Mouse (Mus musculus) gastrocnemius, postnatal 4 days (tissue): Measurements from ENCODE around the gene Zbtb48. TPM values are rescaled to one million over a fixed set of nuclear protein-coding genes. Genes with fewer than 3 reads are reported as not detected.

Experiments used
- DNase-seq, 2 experiments: peaks; one replicate each; pipeline ENCODE4 v3.0.0; 2021 to 2022; ENCODE audit warnings: low spot score in 2 of 2, mixed read lengths in 2 of 2
- total RNA-seq, 2 experiments: library from RNA; stranded (reverse); gene quantifications; 2 replicates each; pipeline ENCODE4 v1.2.3; 2021

Gene Zbtb48
- total RNA-seq, 2 experiments from 2014 or later = 5.5 to 5.7 TPM

DNA sequence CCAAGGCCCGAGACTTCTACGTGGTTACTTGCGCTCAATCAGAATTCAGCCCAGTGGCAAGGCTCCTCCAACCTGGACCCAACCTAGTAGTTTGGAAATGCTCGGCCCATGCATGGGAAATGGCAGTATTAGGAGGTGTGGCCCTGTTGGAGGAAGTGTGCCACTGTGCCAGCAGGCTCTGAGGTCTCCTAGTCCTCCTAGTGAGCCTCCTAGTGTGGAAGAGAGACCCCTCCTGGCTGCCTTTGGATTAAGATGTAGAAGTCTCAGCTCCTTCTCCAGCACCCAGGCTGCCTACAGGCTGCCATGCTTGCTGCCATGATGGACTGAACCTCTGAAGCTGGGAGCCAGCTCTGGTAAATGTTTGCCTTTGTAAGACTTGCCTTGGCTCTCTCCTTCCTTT lies 2.5 kb upstream of the Zbtb48 start:
- no peak for DNase-seq

DNA sequence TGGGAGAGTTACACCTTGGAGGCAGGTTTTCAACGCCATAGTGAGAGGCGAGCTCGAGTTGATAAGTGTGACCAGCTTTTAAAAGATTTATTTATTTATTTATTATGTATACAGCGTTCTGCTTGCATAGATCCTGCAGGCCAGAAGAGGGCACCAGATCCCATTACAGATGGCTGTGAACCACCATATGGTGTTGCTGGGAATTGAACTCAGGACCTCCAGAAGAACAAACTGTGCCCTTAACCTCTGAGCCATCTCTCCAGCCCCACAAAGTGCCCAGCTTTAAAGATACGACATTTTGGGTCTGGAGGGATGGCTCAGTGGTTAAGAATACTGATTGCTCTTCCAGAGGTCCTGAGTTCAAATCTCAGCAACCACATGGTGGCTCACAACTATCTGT lies 1.6 kb upstream of the Zbtb48 start:
- no peak for DNase-seq

DNA sequence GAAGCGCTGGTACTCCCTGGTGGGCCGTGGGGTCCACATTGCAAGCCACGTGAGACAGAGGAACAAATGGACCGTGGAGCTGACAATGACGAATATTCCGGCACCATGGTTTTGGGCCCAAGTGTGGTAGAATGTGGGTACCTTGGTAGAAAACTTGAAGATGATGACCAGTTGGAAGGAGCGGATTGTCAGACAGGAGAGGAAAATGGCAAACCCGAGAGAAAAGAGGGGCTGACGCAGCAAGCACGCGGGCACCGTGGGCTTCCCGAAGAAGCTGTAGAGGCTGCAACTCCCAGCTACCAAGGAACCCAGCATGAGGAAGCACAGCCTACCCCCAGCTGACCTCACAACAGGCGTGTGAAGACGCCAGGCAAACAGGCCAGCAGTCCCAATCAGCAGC lies 985 bp upstream of the Zbtb48 start:
- DNase-seq = no peak

DNA sequence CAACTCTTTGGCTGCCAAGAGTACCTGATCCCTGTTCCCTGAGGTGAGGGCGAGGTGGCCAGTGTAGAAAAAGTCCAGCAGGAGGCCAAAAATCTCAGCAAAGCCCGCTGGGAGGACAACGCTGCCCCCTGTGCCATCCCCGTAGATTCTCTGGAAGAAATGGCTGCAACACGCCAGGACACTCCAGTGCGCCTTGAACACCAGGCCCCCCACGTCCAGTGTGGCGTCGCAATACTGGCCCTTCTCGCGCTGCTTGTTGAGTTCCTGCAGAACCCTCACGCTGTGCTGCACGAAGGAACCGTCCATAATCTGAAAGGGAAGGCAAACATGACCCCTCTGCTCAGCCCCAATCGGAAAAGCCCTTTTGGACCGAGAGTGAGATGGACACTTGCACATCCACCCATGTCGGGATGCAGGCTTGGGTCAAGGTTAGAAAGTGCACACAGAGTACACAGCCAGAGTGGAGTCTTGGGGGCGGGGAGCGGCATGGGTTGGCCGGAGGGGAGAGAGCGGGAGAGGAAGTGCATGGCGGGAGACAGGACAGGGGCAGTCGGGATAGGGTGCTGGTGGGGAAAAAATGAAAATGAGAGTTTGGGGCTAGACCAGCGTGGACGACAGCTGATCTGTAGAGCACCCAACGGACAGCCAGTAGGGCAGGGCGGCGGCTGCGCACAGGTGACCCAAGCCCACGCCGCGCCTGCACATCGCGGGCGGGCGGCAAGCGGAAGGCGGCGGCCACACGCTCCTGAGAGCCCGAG lies 541 bp downstream of the Zbtb48 start:
- DNase-seq = peak in 1 of 2 experiments; percentile 38

DNA sequence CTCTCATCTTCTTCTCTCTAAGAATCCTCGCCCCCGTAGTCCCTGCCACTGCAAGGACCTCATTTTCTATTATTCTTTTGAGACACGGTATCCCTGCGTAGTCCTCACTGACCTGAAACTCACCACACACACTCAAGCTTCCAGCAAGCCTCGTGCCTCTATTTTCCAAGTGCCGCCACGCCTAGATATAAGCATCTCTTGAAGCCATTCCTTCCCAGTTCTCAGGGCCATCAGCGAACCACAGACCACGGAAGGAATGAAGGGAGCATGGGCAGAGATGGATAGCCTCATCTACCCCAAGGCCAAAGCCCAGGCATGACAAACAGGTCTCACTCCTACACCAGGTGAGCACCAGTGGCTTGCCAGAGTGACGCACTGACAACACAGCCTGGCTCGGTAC lies 2.9 kb downstream of the Zbtb48 start:
- DNase-seq = no peak

DNA sequence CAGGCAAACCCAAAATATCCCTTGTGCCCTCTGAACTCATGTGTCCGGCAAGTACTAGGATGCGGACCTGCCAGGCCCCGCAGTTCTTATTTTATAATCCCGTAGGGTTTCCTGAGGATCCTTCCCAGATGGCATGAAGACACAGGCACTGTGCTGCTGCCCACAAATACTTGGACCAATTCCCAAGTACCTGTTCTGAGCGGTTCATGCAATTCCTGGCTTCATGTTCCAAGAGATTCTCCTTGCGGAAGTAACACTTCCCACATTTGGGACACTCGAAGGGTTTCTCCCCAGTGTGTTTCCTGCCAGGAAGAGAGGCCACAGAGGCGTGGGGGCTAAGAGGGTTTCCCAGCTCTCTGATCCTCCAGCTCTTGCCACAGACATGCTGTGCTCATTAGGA lies 5.0 kb downstream of the Zbtb48 start:
- no peak for DNase-seq

DNA sequence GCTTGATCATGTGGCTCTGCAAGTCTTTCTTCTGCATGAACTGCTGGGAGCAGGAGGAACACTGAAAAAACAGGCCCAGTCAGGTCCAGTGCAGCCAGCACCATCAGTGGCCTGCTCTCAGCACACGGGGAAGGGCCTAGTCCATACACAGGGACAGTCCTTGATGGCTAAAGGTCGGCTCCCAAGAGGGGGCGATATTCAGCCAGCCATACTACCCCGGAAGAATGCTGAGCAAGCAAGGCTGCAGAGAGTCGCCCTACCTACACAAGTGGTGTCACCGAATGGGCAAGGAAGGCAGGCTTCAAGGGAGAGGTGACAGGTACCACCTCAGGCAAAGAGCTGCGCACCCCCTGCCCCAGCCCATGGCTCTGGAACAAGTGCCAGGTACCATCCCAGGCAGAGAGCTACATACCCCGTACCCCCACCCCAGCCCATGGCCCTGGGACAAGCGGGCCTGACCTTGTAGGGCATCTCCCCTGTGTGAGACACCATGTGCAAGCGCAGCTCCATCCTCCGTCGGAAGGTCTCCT lies 5.8 kb downstream of the Zbtb48 start:
- DNase-seq = no peak

DNA sequence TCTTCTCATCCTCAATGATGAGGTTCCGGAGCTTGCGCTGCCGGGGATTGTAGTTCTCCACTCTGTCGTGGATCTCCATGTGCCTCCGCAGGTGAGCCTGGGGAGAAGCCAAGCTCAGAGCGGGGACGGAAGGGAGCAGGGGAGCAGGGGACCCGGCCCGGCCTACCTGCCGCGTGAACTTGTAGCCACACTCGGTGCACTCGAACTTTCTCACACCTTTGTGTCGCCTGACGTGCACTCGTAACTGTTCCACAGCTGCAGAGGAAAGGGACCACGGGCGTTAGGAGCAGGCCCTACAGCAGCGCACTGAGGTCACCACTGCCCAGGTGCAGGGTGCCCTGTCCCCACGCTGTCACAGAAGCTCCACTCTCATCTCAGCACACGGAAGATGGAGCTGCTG lies 7.4 kb downstream of the Zbtb48 start:
- no peak for DNase-seq

DNA sequence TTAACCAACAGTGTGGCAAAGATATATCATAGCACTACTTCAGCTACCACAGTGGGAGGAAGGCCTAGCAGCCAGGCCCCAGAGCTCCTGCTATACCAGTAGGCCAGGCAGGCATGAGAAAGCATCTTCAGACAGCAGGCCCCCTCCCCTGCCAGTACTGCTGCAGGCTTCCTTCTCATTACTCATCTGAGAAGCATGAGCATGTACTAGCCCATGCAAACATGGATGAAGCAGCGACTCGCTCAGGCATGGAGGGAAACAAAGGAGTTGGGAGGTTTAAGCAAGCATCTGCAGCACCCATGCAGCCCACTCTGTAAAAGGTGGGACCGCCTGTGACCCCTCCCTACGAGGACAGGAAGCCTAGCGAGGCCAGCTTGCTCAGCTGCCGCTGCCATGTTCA lies 8.4 kb downstream of the Zbtb48 start:
- DNase-seq = no peak

DNA sequence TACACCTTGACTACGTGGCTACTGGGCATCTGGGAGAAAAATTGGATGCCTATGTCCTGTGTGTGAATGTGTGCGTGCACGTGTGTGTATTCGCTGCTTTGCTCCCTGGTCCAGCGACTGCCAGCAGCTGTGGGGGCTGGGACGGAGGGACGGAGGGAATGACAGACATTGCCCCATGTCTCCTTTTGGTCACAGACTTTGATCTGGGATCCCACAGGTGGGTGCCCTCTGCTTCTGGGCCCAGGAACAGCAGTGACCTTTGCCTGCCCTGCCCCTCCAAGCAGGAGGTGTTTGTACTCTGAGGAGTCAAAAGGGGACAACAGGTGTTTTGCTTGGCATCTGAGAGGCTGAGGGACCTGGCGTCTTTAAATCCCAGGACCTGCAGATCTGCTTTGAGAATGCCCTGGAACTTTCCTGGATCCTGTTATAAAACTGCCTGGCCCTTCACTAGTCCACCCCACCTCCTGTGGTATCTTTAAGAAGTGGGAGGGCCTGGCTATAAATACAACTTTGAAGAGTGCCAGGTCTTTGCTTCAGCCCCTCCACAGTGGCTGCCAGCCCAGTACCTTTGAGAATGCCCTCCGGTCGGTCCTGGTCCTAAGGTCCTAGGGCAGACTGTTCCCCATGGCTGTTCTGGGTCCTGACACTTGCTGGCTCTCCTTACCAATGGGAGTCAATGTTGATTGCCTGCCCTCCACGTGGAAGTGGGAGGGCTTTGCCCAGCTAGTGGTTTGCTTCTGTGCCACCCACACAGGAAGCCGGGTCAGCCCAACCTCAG lies 14.2 kb downstream of the Zbtb48 start:
- no peak for DNase-seq

DNA sequence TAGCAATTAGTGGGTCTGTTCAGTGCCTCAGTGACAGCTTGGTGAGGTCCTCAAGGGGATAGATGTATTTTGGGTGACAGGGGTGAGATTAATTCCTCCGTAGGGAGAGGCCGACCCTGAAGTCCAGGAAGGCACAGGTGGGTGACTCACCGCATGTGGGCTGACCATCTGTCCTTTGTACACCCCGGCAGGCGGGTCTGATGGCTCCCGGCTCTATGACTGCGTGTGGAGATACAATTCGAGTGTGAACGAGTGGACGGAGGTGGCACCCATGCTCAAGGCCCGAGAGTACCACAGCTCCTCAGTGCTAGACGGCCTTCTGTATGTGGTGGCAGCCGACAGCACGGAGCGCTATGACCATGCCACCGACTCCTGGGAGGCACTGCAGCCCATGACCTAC lies 15.4 kb downstream of the Zbtb48 start:
- DNase-seq = no peak

DNA sequence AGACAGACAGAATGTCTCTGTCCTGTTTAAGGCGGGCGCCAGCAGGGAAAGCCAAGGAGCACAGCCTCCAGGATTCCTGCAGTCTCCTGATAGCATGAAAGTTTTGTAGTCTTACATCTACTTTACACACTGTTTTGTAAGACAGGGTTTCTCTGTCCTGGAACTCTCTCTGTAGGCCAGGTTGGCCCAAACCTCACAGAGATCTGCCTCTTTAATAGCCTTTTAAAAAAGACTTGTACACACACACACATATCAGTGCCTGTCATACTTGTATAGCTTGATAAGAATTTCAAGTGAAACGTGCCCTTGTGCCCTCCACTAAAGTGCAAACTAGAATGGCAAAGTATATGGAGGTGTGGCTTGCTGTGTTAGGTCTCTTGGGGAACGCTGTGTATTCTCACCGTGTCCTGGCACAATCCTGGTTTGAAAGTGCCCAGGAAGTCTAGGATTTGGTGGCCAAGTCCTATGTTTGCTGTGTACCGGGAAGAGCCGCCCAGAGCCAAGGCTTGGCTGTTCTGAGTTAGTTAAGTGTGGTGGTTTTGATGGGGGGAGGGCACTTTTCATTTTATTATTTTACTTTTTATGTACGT lies 16.2 kb downstream of the Zbtb48 start:
- DNase-seq = no peak

DNA sequence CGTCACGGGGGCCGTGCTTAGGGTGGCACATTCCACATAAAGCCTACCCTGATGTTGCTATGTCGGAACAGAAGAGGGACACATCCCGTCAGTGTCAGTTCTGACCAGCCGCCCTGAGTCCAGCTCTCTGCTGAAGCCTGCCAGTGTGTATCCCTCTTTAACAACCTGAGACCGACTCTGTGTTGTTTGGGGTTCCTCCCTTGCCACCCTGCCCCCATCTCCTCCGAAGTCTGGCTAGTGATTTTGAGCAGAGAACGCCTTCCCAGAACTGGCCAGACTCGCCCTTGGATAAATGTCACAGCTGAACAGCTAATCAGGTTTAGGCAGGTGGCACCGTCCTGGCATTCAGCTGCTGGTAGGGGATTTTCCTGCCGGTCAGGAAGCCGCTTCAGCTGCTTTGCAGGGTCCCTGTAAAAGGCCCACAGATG lies 16.8 kb downstream of the Zbtb48 start:
- no peak for DNase-seq

DNA sequence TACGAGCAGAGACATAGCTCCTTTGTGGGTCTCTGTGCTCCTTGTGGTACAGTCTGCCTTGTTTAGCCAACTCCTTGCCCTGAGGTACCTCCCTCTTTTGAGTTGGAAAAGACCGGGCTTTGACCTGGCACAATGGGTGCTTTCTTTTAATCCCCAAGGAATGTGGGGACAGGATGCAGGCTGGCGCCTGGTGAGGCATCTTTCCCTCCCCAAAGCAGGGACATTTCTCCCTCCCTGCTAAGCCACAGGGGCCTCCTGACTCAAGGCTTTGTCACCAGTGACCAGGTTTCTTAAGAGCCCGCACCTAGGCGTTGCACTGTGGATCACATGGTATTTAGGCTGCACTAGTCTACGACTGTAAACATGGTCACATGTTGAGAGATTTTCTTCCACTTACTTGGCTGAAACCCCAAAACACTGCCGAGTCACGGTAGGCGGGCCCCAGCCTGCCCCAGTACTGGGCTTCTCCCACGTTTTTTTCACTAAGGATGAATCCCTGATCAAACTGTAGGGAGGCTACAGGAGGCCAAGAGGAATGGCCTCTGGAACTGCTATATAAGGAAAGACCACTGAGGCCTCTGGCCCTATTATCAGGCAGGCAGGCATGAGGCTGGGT lies 17.3 kb downstream of the Zbtb48 start:
- DNase-seq = peak in 1 of 2 experiments; percentile 46

DNA sequence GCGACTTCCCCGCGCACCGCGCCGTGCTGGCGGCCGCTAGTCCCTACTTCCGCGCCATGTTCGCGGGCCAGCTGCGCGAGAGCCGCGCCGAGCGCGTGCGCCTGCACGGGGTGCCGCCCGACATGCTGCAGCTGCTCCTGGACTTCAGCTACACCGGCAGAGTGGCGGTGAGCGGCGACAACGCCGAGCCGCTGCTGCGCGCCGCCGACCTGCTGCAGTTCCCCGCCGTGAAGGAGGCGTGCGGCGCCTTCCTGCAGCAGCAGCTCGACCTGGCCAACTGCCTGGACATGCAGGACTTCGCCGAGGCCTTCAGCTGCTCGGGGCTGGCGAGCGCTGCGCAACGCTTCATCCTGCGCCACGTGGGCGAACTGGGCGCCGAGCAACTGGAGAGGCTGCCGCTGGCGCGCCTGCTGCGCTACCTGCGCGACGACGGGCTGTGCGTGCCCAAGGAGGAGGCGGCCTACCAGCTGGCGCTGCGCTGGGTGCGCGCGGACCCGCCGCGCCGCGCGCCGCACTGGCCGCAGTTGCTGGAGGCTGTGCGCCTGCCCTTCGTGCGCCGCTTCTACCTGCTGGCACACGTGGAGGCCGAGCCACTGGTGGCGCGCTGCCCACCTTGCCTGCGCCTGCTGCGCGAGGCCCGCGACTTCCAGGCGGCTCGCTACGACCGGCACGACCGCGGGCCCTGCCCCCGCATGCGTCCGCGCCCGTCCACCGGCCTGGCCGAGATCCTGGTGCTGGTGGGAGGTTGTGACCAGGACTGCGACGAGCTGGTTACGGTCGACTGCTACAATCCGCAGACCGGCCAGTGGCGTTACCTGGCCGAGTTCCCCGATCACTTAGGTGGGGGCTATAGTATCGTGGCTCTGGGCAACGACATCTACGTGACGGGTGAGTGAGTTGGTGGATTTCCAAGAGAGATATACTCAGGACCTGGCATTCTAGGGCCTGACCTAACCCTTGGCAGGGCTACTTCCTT lies 18.1 kb downstream of the Zbtb48 start:
- peak; percentile 50 to 81 for DNase-seq

DNA sequence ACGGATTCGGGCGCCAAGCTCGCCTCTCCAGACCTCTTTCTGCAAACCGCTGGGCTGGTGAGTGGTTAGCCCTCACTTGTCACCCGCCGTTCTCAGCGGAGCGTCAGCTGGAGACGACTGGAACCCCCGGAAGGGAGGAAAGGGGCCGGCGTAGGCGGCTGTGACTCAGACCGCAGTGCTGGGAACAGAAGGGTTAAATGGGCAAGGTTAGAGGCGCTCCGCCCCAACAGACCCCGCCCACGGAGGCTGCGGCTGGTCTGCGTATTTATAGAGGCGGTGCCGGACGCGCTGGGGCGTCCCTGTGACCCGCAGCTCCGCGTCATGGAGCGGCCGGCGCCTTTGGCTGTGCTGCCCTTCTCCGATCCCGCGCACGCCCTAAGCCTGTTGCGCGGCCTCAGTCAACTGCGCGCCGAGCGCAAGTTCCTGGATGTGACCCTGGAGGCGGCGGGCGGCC lies 18.8 kb downstream of the Zbtb48 start, which contains the start of gene Klhl21:
TSS of gene Klhl21 (plus strand) at position 182 of the 454 bp plus-strand sequence.
- DNase-seq = peak; percentile 93 to 96

DNA sequence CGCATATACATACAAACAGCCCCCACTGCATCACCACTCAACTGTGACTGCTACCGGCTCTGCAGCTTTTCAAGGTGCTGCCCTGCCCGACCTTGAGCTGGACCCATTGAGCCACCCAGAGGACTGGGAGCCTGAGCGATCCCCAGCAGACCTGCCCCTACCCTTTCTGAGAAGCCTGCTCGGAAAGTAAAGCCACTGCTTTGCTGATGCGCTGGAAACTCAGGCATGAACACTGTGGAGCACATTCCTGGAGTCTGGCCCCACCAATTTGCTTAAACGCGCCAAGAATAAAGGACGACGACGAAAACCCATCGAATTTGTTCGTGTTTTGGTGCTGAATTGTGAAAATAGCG lies 19.3 kb downstream of the Zbtb48 start:
- DNase-seq = no peak

DNA sequence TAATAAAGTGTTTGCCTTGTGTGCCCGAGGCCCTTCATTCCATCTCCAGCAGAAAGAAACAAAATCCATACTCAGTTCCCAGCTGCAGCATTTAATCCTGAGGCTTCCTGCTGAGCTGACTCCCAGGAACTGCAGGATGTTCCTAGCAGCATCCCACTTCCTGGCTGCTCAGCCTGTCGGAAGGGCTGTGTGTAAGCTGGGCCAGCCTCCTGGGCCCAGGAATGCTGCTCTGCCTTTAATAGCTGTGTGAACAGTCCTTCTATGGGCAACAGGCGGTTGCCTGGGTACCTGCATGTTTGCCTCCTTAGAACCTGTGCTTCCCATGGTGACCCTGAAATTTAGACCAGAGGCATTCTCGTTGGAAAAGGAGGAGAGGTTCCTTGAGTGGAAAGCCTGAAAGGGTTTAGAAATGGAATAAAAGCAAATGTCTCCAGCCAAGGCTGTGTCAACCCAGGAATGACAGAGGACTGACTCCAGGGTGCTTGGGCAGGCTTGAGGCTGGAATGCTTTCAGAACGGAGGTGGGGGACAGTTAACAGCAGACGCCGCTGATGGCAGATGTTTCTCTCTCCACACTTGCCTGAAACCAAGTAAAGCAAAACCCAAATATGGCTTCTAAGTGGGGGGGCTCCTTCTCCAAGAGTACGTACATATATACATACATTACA lies 19.9 kb downstream of the Zbtb48 start:
- DNase-seq = no peak

DNA sequence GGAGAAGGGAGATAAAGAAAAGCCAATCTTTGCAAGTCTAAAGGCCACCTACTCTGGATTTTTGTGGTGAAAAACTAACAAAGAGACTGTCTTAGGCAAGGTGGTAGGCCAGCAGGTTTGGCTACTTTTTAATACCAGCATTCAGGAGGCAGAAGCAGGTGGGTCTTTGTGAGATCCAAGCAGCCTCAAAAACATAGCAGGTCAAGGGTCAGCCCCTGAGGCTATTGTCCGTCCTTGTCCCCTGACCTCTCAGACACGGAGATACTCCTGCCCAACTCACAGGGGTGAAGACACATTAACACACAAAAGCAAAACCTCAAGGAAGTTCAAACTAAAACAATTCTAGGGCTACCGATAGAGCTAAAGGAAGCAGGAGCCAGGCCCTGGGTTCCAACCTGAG lies 20.7 kb downstream of the Zbtb48 start:
- DNase-seq = no peak

DNA sequence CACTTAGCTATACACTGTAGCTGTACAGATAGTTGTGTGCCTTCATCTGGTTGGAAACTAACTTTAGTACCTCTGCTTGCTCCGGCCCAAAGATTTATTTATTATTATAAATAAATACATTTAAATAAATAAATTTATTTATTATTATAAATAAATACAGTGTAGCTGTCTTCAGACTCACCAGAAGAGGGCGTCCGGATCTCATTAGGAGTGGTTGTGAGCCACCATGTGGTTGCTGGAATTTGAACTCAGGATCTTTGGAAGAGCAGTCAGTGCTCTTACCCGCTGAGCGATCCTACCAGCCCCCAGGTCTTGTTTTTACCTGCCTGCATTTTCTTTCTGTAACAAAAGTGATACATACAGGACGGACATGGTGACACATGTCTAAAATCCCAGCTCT lies 21.3 kb downstream of the Zbtb48 start:
- no peak for DNase-seq
